Mouse (Mus musculus) intestine, embryonic 15.5 days (tissue): ENCODE measurements around the gene Chchd6. TPM values are rescaled to one million over a fixed set of nuclear protein-coding genes. Genes with fewer than 3 reads are reported as not detected.

Experiments used
- ATAC-seq: fragments of 200-750 bp; cut with Nextera tagmentation; 2 replicates; pipeline ENCODE4 v1.8.0; 2017; ENCODE audit warnings: moderate TSS enrichment, moderate library complexity
- H3K27ac ChIP-seq: fragments of 300-500 bp; sonication (generic); 2 replicates; pipeline ENCODE4 v1.5.1; 2015; ENCODE audit warnings: mild to moderate bottlenecking, inconsistent platforms
- H3K27me3 ChIP-seq: fragments of 300-500 bp; sonication (generic); replicated peaks from 2 replicates; pipeline ENCODE4 v1.6.1; 2015; ENCODE audit warnings: inconsistent platforms
- H3K36me3 ChIP-seq: fragments of 300-500 bp; sonication (generic); 2 replicates; pipeline ENCODE4 v1.6.1; 2015; ENCODE audit warnings: inconsistent platforms
- H3K4me1 ChIP-seq: fragments of 300-500 bp; sonication (generic); replicated peaks from 2 replicates; pipeline ENCODE4 v1.6.1; 2015; ENCODE audit warnings: inconsistent platforms
- H3K4me2 ChIP-seq: fragments of 300-500 bp; sonication (generic); replicated peaks from 2 replicates; pipeline ENCODE4 v1.6.1; 2015; ENCODE audit warnings: mild to moderate bottlenecking, inconsistent platforms
- H3K4me3 ChIP-seq: fragments of 300-500 bp; sonication (generic); replicated peaks from 2 replicates; pipeline ENCODE4 v1.5.1; 2015; ENCODE audit warnings: inconsistent platforms
- H3K9ac ChIP-seq: fragments of 300-500 bp; sonication (generic); 2 replicates; pipeline ENCODE4 v1.6.1; 2015; ENCODE audit warnings: inconsistent platforms
- H3K9me3 ChIP-seq: fragments of 300-500 bp; sonication (generic); 2 replicates; pipeline ENCODE4 v1.6.1; 2016; ENCODE audit warnings: inconsistent platforms
- WGBS: fragments of 180-500 bp; shearing (Covaris S2); methylation state at CpG from one replicate; pipeline ENCODE4 v1.1.7; 2015; 5-methylcytosine and 5-hydroxymethylcytosine counted together
- polyA plus RNA-seq: library from polyadenylated mRNA; unstranded; fragments of >200 nt; fragmentation: Nextera tagmentation; extraction: Ambion mirVana; gene quantifications from 2 replicates; pipeline ENCODE4 v1.2.1, GENCODE M21; 2015

Chchd6 gene
- polyA plus RNA-seq, 1 experiment from 2014 or later: 40.6 TPM

GRCm38 (mm10) chr6:89422621-89423020 lies 172.8 kb downstream of the Chchd6 start:
- Histone ChIP-seq H3K36me3 (no peaks in the 10 kb centered on the region), H3K9ac (no peak overlapping the region), H3K4me3 (no peak overlapping the region), H3K4me2 (no peak overlapping the region), H3K9me3 (no peaks in the 10 kb centered on the region), H3K27me3 (no peaks in the 10 kb centered on the region), H3K27ac (no peak overlapping the region), H3K4me1 (no peaks in the 10 kb centered on the region)
- ATAC-seq: peak; percentile 60
- 80% methylated on average over 3 of the region's 3 CpGs for WGBS

- WGBS: 80% methylated on average over 3 of the region's 3 CpGs
- H3K9me3 ChIP-seq: no peaks in the 10 kb centered on the region
- no peak overlapping the region for H3K27ac ChIP-seq
Observed at GRCm38 (mm10) chr6:89421922-89422321, 173.5 kb downstream of the Chchd6 start.

DNA sequence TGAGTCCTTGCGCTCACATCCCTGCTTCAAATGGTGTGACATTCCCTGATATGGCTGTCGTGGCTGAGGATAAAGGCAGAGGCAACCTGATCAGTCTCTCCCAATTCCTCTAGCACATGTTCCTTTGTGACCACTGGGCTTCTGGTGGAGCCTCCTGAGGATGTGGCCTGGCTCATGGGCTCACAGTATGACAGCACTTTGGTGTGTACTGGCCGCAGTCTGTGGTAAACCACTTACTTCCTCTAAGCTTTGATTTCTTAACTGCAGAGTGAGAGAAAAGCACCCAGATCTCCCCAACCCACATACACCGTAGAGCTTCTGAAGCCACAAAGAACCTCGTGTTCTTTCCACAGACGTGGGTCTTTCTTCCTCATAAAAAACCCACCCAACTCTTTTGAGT lies 173.9 kb downstream of the Chchd6 start:
- ATAC-seq: no peak
- no peak overlapping the region for H3K27ac ChIP-seq
- H3K9ac ChIP-seq: no peak overlapping the region
- H3K4me1 ChIP-seq: no peaks in the 10 kb centered on the region
- H3K9me3 ChIP-seq: no peaks in the 10 kb centered on the region
- no peak overlapping the region for H3K4me2 ChIP-seq
- no peaks in the 10 kb centered on the region for H3K36me3 ChIP-seq
- H3K27me3 ChIP-seq: no peaks in the 10 kb centered on the region
- WGBS: 81% methylated on average over 6 of the region's 6 CpGs
- H3K4me3 ChIP-seq: no peak overlapping the region

More at GRCm38 (mm10) chr6:89421922-89422321, 173.5 kb downstream of the Chchd6 start:
- no peak overlapping the region for H3K9ac ChIP-seq
- no peaks in the 10 kb centered on the region for H3K36me3 ChIP-seq
- no peak for ATAC-seq
- H3K4me2 ChIP-seq: no peak overlapping the region
- H3K27me3 ChIP-seq: no peaks in the 10 kb centered on the region
- no peak overlapping the region for H3K4me3 ChIP-seq
- H3K4me1 ChIP-seq: no peaks in the 10 kb centered on the region

DNA sequence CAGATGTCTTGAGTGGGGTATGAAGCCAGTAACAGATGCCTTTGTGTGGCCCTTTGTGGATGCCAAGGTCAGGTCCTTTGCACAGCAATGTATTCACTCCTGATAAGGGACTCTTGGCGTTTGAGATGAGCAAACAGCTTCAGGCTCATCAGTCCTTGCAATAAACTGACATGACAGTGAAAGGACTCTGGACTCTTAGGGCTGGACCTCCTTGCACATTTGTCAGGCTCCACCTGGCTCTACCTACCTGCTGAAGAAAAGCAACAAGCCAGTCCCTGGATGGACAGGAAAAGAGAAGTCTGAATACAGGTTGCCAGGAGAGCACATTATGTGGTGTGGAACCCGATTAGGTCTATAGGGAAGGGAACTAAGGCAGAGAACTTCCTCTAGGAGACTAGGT lies 174.7 kb downstream of the Chchd6 start:
- no peak overlapping the region for H3K9ac ChIP-seq
- no peaks in the 10 kb centered on the region for H3K27me3 ChIP-seq
- H3K27ac ChIP-seq: 0 out of 2 replicates have a peak overlapping the region, but pooled peaks have one; percentile 9
- H3K4me2 ChIP-seq: no peak overlapping the region
- ATAC-seq: peak; percentile 65
- 58% methylated on average over 2 of the region's 2 CpGs for WGBS
- no peak overlapping the region for H3K4me3 ChIP-seq
- H3K9me3 ChIP-seq: no peaks in the 10 kb centered on the region
- no peaks in the 10 kb centered on the region for H3K36me3 ChIP-seq
- H3K4me1 ChIP-seq: no peaks in the 10 kb centered on the region

- Histone ChIP-seq H3K27me3 (no peaks in the 10 kb centered on the region), H3K4me2 (no peak overlapping the region), H3K4me3 (no peak overlapping the region), H3K27ac (no peak overlapping the region), H3K9me3 (no peaks in the 10 kb centered on the region), H3K36me3 (no peaks in the 10 kb centered on the region), H3K4me1 (no peaks in the 10 kb centered on the region), H3K9ac (no peak overlapping the region)
- ATAC-seq: no peak
Observed at GRCm38 (mm10) chr6:89420110-89420509, 175.3 kb downstream of the Chchd6 start.

- Histone ChIP-seq H3K27ac (no peak overlapping the region), H3K9ac (no peak overlapping the region), H3K4me1 (no peaks in the 10 kb centered on the region), H3K27me3 (no peaks in the 10 kb centered on the region), H3K36me3 (no peaks in the 10 kb centered on the region), H3K4me3 (no peak overlapping the region), H3K9me3 (no peaks in the 10 kb centered on the region), H3K4me2 (no peak overlapping the region)
- 91% methylated on average over 3 of the region's 3 CpGs for WGBS
- ATAC-seq: no peak
Observed at GRCm38 (mm10) chr6:89419066-89419815, 176.2 kb downstream of the Chchd6 start.

DNA sequence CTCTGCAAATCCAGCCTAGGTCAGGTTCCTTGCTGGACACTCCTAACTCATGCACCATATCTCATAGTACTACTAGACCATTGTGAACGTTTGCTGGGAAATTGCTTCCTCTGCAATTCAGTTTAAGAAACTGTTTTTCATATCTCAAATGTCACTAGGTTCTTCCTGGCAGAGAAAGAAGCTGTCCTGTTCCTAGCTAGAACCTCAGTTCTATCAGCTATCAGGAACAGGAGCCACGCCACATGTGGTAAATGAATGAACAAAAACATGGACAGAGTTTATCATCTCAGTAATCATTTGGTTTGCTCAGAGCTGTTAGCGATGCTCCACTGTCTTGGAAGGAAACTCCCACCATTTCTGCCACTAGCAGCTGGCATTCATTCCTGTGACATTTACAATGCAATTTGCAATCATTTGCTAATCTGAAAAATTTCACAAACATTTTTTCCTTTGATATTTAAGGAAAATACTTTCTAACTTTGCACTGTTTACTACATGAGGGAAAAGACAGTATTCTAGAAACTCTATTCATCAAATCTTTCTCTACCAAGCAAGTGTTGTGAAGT lies 179.3 kb downstream of the Chchd6 start:
- Histone ChIP-seq H3K4me2 (no peak overlapping the region), H3K27me3 (no peaks in the 10 kb centered on the region), H3K27ac (no peak overlapping the region), H3K4me3 (no peak overlapping the region), H3K36me3 (no peaks in the 10 kb centered on the region), H3K9me3 (no peaks in the 10 kb centered on the region), H3K9ac (no peak overlapping the region), H3K4me1 (no peaks in the 10 kb centered on the region)
- WGBS: 71% methylated on average over 3 of the region's 3 CpGs
- no peak for ATAC-seq

DNA sequence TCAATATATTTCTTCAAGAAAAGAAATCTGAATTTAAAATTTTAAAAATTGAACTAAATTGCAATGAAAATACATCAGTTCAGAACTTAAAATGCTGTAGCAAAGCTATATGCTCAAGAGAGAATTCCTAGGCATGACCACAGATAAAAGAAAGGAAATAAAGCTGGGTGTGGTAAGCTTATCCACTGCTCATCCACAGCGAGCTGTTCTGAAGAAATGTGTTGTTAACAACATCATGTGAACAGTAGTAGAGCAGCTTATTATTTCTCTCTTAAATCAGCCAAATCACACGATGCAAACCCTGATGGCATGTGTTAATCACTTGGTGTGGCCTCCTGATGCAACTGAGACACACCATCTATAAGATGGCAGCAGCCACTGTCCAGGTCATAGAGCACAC lies 180.4 kb downstream of the Chchd6 start:
- no peak overlapping the region for H3K4me2 ChIP-seq
- no peak for ATAC-seq
- 76% methylated on average over 2 of the region's 2 CpGs for WGBS
- H3K4me3 ChIP-seq: no peak overlapping the region
- H3K9me3 ChIP-seq: no peaks in the 10 kb centered on the region
- H3K27me3 ChIP-seq: no peaks in the 10 kb centered on the region
- H3K27ac ChIP-seq: no peak overlapping the region
- H3K4me1 ChIP-seq: no peaks in the 10 kb centered on the region
- H3K9ac ChIP-seq: no peak overlapping the region
- H3K36me3 ChIP-seq: no peaks in the 10 kb centered on the region

- ATAC-seq: no peak
Observed at GRCm38 (mm10) chr6:89414126-89414525, 181.3 kb downstream of the Chchd6 start.

DNA sequence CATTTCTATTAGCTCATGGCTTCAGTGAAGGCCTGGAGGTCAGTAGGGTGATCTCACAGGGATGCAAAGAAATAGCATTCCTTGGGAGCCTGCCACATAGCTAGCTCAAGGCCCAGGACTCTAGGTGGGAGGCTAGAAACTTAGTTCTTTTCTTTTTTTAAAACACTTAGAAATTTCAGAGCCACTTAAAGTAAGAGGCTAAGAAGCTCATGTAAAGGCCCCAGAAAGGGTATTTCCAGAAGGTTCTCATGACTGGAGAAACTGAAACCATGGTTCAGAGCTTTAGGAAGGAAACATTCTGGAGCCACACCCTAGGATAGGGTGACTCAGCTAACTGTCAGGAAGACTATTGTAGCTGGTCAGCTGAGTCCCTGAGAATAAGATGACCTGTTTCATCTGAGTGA lies 182.0 kb downstream of the Chchd6 start:
- Histone ChIP-seq H3K4me2 (no peak overlapping the region), H3K4me1 (no peaks in the 10 kb centered on the region), H3K4me3 (no peak overlapping the region), H3K27ac (0 out of 2 replicates have a peak overlapping the region, but pooled peaks have one; percentile 48), H3K36me3 (no peaks in the 10 kb centered on the region), H3K9me3 (no peaks in the 10 kb centered on the region), H3K27me3 (no peaks in the 10 kb centered on the region), H3K9ac (no peak overlapping the region)
- ATAC-seq: peak; percentile 57; the same call in 1 of the 2 replicates

More at GRCm38 (mm10) chr6:89414126-89414525, 181.3 kb downstream of the Chchd6 start:
- H3K9me3 ChIP-seq: no peaks in the 10 kb centered on the region
- no peak overlapping the region for H3K27ac ChIP-seq
- H3K36me3 ChIP-seq: no peaks in the 10 kb centered on the region
- no peak overlapping the region for H3K4me2 ChIP-seq
- no peaks in the 10 kb centered on the region for H3K27me3 ChIP-seq
- no peaks in the 10 kb centered on the region for H3K4me1 ChIP-seq
- no peak overlapping the region for H3K9ac ChIP-seq
- H3K4me3 ChIP-seq: no peak overlapping the region
- 60% methylated on average over 4 of the region's 4 CpGs for WGBS

GRCm38 (mm10) chr6:89412562-89412961 lies 182.9 kb downstream of the Chchd6 start:
- Histone ChIP-seq H3K9ac (no peak overlapping the region), H3K4me2 (no peak overlapping the region), H3K9me3 (no peaks in the 10 kb centered on the region), H3K36me3 (no peaks in the 10 kb centered on the region), H3K4me1 (no peaks in the 10 kb centered on the region), H3K27me3 (no peaks in the 10 kb centered on the region), H3K27ac (peak overlapping the region; percentile 48; the same call in 1 of the 2 replicates), H3K4me3 (no peak overlapping the region)
- ATAC-seq: peak; percentile 81
- 49% methylated on average over 1 of the region's 1 CpGs for WGBS

DNA sequence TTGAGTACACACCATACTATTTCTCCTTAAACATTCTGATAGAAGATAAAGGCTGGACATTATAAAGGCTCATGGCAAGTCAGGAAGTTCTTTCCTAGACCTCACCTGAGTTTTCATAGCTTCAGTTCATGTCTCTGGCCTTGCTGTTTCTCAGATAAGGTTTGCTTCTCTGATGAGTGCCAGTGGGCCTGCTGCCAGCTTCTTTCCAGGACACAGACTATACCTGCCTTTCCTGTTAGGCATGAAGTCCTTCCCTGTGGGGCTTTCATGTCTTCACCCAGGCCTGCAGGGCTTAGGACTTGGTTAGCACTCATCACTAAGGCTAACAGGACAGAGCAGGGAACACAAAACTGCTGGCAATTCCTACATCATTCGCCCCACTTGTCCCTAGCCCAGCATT lies 186.4 kb downstream of the Chchd6 start:
- Histone ChIP-seq H3K9ac (no peak overlapping the region), H3K4me1 (no peaks in the 10 kb centered on the region), H3K36me3 (no peaks in the 10 kb centered on the region), H3K4me3 (no peak overlapping the region), H3K4me2 (no peak overlapping the region), H3K27me3 (no peaks in the 10 kb centered on the region), H3K9me3 (no peaks in the 10 kb centered on the region), H3K27ac (no peak overlapping the region)
- 86% methylated on average over 1 of the region's 1 CpGs for WGBS
- ATAC-seq: no peak

DNA sequence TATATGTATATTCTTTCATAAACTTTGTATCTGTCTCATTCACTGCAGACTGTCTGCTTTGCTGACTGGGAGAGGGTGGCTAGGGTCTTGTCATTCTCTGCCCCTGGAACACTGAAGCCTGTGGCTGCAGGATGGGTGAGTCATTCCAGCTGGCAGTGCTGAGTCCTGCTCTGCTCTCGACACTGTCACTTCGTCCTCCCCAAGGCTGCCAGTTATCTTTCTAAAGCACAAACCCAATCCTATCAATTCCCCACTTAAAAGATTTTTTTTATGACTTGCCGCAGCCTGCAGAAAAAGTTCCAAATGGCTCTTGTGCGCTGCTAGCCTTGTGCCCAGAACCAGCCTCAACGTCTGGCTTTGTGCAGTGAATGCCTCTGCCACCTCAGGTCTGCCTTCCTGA lies 187.2 kb downstream of the Chchd6 start:
- no peak for ATAC-seq
- Histone ChIP-seq H3K4me2 (no peak overlapping the region), H3K27me3 (no peaks in the 10 kb centered on the region), H3K27ac (no peak overlapping the region), H3K4me3 (no peak overlapping the region), H3K36me3 (no peaks in the 10 kb centered on the region), H3K9me3 (no peaks in the 10 kb centered on the region), H3K4me1 (no peaks in the 10 kb centered on the region), H3K9ac (no peak overlapping the region)
- WGBS: 60% methylated on average over 5 of the region's 5 CpGs
